Mouse (Mus musculus) kidney, postnatal 0 days (tissue): ENCODE results near the gene F2rl1. TPM values are rescaled to one million over a fixed set of nuclear protein-coding genes. Genes with fewer than 3 reads are reported as not detected.
"Not testable (repeated sequence)": the region's sequence is repeated elsewhere in the genome, so short reads cannot be mapped to it uniquely, and the experiment has no call there.

Experiments used
- ATAC-seq: fragments of 200-750 bp; cut with Nextera tagmentation; replicated peaks from 2 replicates; pipeline ENCODE4 v1.8.0; 2017; ENCODE audit warnings: low read depth, moderate number of reproducible peaks, moderate TSS enrichment, moderate library complexity; ENCODE audit not compliant: low FRiP score
- DNase-seq: peaks from one replicate; pipeline ENCODE4 v3.0.0-alpha.2; 2016; ENCODE audit warnings: low spot score
- H3K27ac ChIP-seq: fragments of 300-500 bp; sonication (generic); 2 replicates; pipeline ENCODE4 v1.5.1; 2014; ENCODE audit warnings: mild to moderate bottlenecking
- H3K27me3 ChIP-seq: fragments of 300-500 bp; sonication (generic); 2 replicates; pipeline ENCODE4 v1.6.1; 2014; ENCODE audit warnings: low read length, mixed read lengths; ENCODE audit not compliant: insufficient read depth
- H3K36me3 ChIP-seq: fragments of 300-500 bp; sonication (generic); 2 replicates; pipeline ENCODE4 v1.6.1; 2014; ENCODE audit warnings: low read length, mixed read lengths; ENCODE audit not compliant: insufficient read depth
- H3K4me1 ChIP-seq: fragments of 300-500 bp; sonication (generic); replicated peaks from 2 replicates; pipeline ENCODE4 v1.6.1; 2014; ENCODE audit warnings: antibody characterized with exemption, low read length, mixed read lengths; ENCODE audit not compliant: insufficient read depth
- H3K4me2 ChIP-seq: fragments of 300-500 bp; sonication (generic); 2 replicates; pipeline ENCODE4 v1.6.1; 2014; ENCODE audit warnings: mild to moderate bottlenecking, low read length, moderate library complexity, mixed read lengths
- H3K4me3 ChIP-seq: fragments of 300-500 bp; sonication (generic); replicated peaks from 2 replicates; pipeline ENCODE4 v1.5.1; 2014; ENCODE audit warnings: low read depth, low read length
- H3K9ac ChIP-seq: fragments of 300-500 bp; sonication (generic); 2 replicates; pipeline ENCODE4 v1.6.1; 2014; ENCODE audit warnings: low read depth, low read length
- H3K9me3 ChIP-seq: fragments of 300-500 bp; sonication (generic); replicated peaks from 2 replicates; pipeline ENCODE4 v1.6.1; 2016; ENCODE audit warnings: low read length, inconsistent platforms, mixed read lengths
- CTCF ChIP-seq: IDR thresholded peaks from 2 replicates; pipeline ENCODE4 v1.5.1; 2016; ENCODE audit warnings: antibody characterized with exemption, low read depth, mild to moderate bottlenecking, moderate library complexity
- WGBS: fragments of 180-500 bp; shearing (Covaris S2); extraction: QIAGEN DNeasy Blood & Tissue Kit; methylation state at CpG from one replicate; pipeline ENCODE4 v1.1.7; 2014; 5-methylcytosine and 5-hydroxymethylcytosine counted together
- polyA plus RNA-seq: library from polyadenylated mRNA; unstranded; fragments of >200 nt; fragmentation: Nextera tagmentation; extraction: Ambion mirVana; gene quantifications from 2 replicates; pipeline ENCODE4 v1.2.1, GENCODE M21; 2015

The F2rl1 gene
- polyA plus RNA-seq, 1 experiment from 2014 or later: 10.4 TPM

GRCm38 (mm10) chr13:95535461-95536116 is 10.6 kb upstream of the F2rl1 start:
- DNase-seq (peak; percentile 26), ATAC-seq (no peak; the same call in 1 of the 2 replicates)

GRCm38 (mm10) chr13:95535026-95535425 is 10.0 kb upstream of the F2rl1 start:
- ATAC-seq (no peak), DNase-seq (peak; percentile 22)
- 20% methylated on average over 6 of the region's 6 CpGs for WGBS
- Histone ChIP-seq H3K4me1 (peaks cover 14% of the 10 kb centered on the region), H3K36me3 (no peaks in the 10 kb centered on the region), H3K4me2 (peak overlapping the region; percentile 46), H3K9ac (no peak overlapping the region), H3K9me3 (no peaks in the 10 kb centered on the region), H3K4me3 (no peak overlapping the region), H3K27ac (no peak overlapping the region), H3K27me3 (no peaks in the 10 kb centered on the region)
- no peak for TF ChIP-seq CTCF

More at GRCm38 (mm10) chr13:95535461-95536116, 10.6 kb upstream of the F2rl1 start:
- no peak for TF ChIP-seq CTCF
- no peaks in the 10 kb centered on the region for H3K27me3 ChIP-seq
- no peak overlapping the region; the same call in 1 of the 2 replicates for H3K4me2 ChIP-seq
- WGBS: 15% methylated on average over 11 of the region's 11 CpGs
- peaks cover 14% of the 10 kb centered on the region for H3K4me1 ChIP-seq
- no peak overlapping the region for H3K27ac ChIP-seq
- H3K9me3 ChIP-seq: no peaks in the 10 kb centered on the region
- no peaks in the 10 kb centered on the region for H3K36me3 ChIP-seq
- no peak overlapping the region for H3K9ac ChIP-seq
- no peak overlapping the region for H3K4me3 ChIP-seq

GRCm38 (mm10) chr13:95534131-95534561 is 9.1 kb upstream of the F2rl1 start:
- Histone ChIP-seq H3K9me3 (no peaks in the 10 kb centered on the region), H3K4me3 (no peak overlapping the region), H3K27me3 (no peaks in the 10 kb centered on the region), H3K4me1 (peaks cover 14% of the 10 kb centered on the region), H3K27ac (peak overlapping the region; percentile 78), H3K4me2 (peak overlapping the region; percentile 46), H3K36me3 (no peaks in the 10 kb centered on the region), H3K9ac (peak overlapping the region; percentile 42; the same call in 1 of the 2 replicates)
- TF ChIP-seq CTCF: no peak
- peak; percentile 86 for DNase-seq
- 2% methylated on average over 5 of the region's 5 CpGs for WGBS
- ATAC-seq: peak; percentile 66

- H3K27me3 ChIP-seq: no peaks in the 10 kb centered on the region
- H3K4me2 ChIP-seq: peak overlapping the region; percentile 46; the same call in 1 of the 2 replicates
- DNase-seq (no peak), ATAC-seq (peak; percentile 3; the same call in 1 of the 2 replicates)
- peak overlapping the region; percentile 78 for H3K27ac ChIP-seq
- H3K36me3 ChIP-seq: no peaks in the 10 kb centered on the region
- WGBS: 23% methylated on average over 8 of the region's 8 CpGs
- H3K9ac ChIP-seq: no peak overlapping the region
- H3K4me1 ChIP-seq: peaks cover 14% of the 10 kb centered on the region
- TF ChIP-seq CTCF: no peak
- no peaks in the 10 kb centered on the region for H3K9me3 ChIP-seq
- H3K4me3 ChIP-seq: no peak overlapping the region
These were observed 8.6 kb upstream of the F2rl1 start for GRCm38 (mm10) chr13:95533640-95534039.

- 90% methylated on average over 5 of the region's 5 CpGs for WGBS
- peaks cover 14% of the 10 kb centered on the region for H3K4me1 ChIP-seq
- DNase-seq, H3K9ac ChIP-seq, H3K27ac ChIP-seq, H3K36me3 ChIP-seq, H3K27me3 ChIP-seq, H3K4me2 ChIP-seq, H3K9me3 ChIP-seq, H3K4me3 ChIP-seq, ATAC-seq: not testable (repeated sequence)
These were observed 8.1 kb upstream of the F2rl1 start for GRCm38 (mm10) chr13:95533121-95533520.

- no peaks in the 10 kb centered on the region for H3K36me3 ChIP-seq
- 33% methylated on average over 9 of the region's 9 CpGs for WGBS
- peak; percentile 50 for ATAC-seq
- H3K9me3 ChIP-seq: no peaks in the 10 kb centered on the region
- H3K9ac ChIP-seq: no peak overlapping the region
- H3K4me1 ChIP-seq: peaks cover 14% of the 10 kb centered on the region
- no peaks in the 10 kb centered on the region for H3K27me3 ChIP-seq
- H3K27ac ChIP-seq: 0 out of 2 replicates have a peak overlapping the region, but pooled peaks have one; percentile 42
- no peak overlapping the region for H3K4me3 ChIP-seq
- no peak overlapping the region for H3K4me2 ChIP-seq
- DNase-seq: peak; percentile 16
- no peak for TF ChIP-seq CTCF
These were observed 6.4 kb upstream of the F2rl1 start for GRCm38 (mm10) chr13:95531273-95532045.
